Mouse (Mus musculus) natural killer cell, adult 2 months (primary cell): ENCODE measurements around the gene Cd160.

Source experiments
- DNase-seq, 2 experiments: peaks; one replicate each; pipeline ENCODE4 v3.0.0; 2022; ENCODE audit warnings: low spot score in 2 of 2

Gene Cd160

GRCm38 (mm10) chr3:96829856-96830255 lies 705 bp upstream of the Cd160 start:
- DNase-seq: no peak

GRCm38 (mm10) chr3:96828308-96828864 lies 765 bp downstream of the Cd160 start:
- DNase-seq: no peak

- no peak for DNase-seq
Measured at GRCm38 (mm10) chr3:96825261-96825660, 3.9 kb downstream of the Cd160 start.

- DNase-seq: no peak
Measured at GRCm38 (mm10) chr3:96824614-96825013, 4.5 kb downstream of the Cd160 start.

- no peak for DNase-seq
Measured at GRCm38 (mm10) chr3:96823701-96824100, 5.5 kb downstream of the Cd160 start.

- no peak for DNase-seq
Measured at GRCm38 (mm10) chr3:96821581-96821980, 7.6 kb downstream of the Cd160 start.

- no peak for DNase-seq
Measured at GRCm38 (mm10) chr3:96820116-96820915, 8.8 kb downstream of the Cd160 start.

- peak; percentile 27 to 39 for DNase-seq
Measured at GRCm38 (mm10) chr3:96814342-96814741, 14.8 kb downstream of the Cd160 start.

- no peak for DNase-seq
Measured at GRCm38 (mm10) chr3:96813591-96814244, 15.4 kb downstream of the Cd160 start.

GRCm38 (mm10) chr3:96813106-96813505 lies 16.0 kb downstream of the Cd160 start:
- peak; percentile 37 for DNase-seq

- peak; percentile 82 to 83 for DNase-seq
Measured at GRCm38 (mm10) chr3:96812395-96813091, 16.6 kb downstream of the Cd160 start.

GRCm38 (mm10) chr3:96811232-96811631 lies 17.9 kb downstream of the Cd160 start:
- no peak for DNase-seq

- DNase-seq: no peak
Measured at GRCm38 (mm10) chr3:96808651-96809050, 20.5 kb downstream of the Cd160 start.

GRCm38 (mm10) chr3:96808136-96808535 lies 21.0 kb downstream of the Cd160 start:
- no peak for DNase-seq

GRCm38 (mm10) chr3:96802214-96802613 lies 26.9 kb downstream of the Cd160 start:
- DNase-seq: no peak

GRCm38 (mm10) chr3:96800254-96800653 lies 28.9 kb downstream of the Cd160 start:
- no peak for DNase-seq

- no peak for DNase-seq
Measured at GRCm38 (mm10) chr3:96788506-96788905, 40.6 kb downstream of the Cd160 start.

- DNase-seq: no peak
Measured at GRCm38 (mm10) chr3:96787784-96788183, 41.4 kb downstream of the Cd160 start.

- DNase-seq: no peak
Measured at GRCm38 (mm10) chr3:96782236-96782635, 46.9 kb downstream of the Cd160 start.

- no peak for DNase-seq
Measured at GRCm38 (mm10) chr3:96777120-96777519, 52.0 kb downstream of the Cd160 start.

GRCm38 (mm10) chr3:96772949-96773348 lies 56.2 kb downstream of the Cd160 start:
- DNase-seq: no peak

GRCm38 (mm10) chr3:96769971-96770370 lies 59.2 kb downstream of the Cd160 start:
- no peak for DNase-seq
